Mouse (Mus musculus): ENCODE data around the gene Rhox9.
"Not testable (repeated sequence)": the region's sequence is repeated elsewhere in the genome, so short reads cannot be mapped to it uniquely, and the experiment has no call there.

The Rhox9 gene

DNA sequence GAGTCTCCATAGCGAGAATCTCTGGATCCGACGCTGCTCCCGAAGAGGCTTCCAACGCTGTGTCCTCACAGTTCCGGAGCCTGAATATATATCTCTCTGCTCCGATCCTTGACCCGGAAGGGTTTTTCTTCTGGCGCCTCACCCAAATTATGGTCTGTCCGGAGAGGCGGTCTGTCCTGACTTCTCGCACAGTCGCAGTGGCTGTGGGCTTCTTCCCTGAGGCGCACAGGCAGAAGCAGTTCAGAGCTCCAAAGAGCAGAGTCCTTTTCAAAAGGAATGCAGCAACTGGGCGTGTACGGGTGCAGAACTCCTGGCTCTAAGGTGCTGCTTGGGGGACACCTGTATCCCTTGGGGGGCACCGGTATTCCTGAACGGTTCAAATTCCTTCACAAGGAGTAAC lies at the start of gene Rhox9:
Gene Rhox9, minus strand, starts transcription at position 101 of the 400 bp plus-strand sequence.
- in situ Hi-C loops (cut with MboI; ENCODE audit: low sequenced_read_pairs): not testable (repeated sequence)

GRCm38 (mm10) chrX:37916311-37916710 lies 14.7 kb upstream of the Rhox9 start:
- in situ Hi-C loops (cut with MboI; ENCODE audit: low sequenced_read_pairs): no loop called here

DNA sequence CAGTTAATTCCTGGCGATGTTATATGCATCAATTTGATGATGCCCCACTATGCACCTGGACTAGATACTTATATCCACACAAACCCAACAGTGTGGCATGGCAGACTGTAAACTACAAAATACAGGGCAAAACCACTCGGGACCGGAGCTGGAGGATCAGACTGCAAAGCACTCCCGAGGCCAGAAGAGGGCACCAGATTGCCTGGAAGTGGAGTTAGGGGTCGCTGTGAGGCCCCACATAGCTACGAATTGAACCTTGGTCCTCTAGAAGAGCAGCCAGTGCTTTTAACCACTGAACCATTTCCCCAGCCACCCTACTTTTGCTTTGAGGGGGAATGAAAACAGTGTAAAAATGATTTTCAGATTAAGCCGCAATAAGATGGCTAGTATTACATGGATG lies 7.0 kb upstream of the Rhox9 start:
- in situ Hi-C loops (cut with MboI; ENCODE audit: low sequenced_read_pairs): no loop called here

- in situ Hi-C loops (cut with MboI; ENCODE audit: low sequenced_read_pairs): no loop called here
Measured at GRCm38 (mm10) chrX:37903727-37904126, 2.2 kb upstream of the Rhox9 start.

- in situ Hi-C loops (cut with MboI; ENCODE audit: low sequenced_read_pairs): not testable (repeated sequence)
Measured at GRCm38 (mm10) chrX:37897132-37897531, 4.4 kb downstream of the Rhox9 start, which contains the start of gene Rhox7b. Rhox7b (minus strand) TSS chrX:37897232.

GRCm38 (mm10) chrX:37878844-37879243 lies 22.7 kb downstream of the Rhox9 start, which contains the start of gene Rhox8:
Rhox8 (minus strand) TSS chrX:37878944.
- in situ Hi-C loops (cut with MboI; ENCODE audit: low sequenced_read_pairs): no loop called here

DNA sequence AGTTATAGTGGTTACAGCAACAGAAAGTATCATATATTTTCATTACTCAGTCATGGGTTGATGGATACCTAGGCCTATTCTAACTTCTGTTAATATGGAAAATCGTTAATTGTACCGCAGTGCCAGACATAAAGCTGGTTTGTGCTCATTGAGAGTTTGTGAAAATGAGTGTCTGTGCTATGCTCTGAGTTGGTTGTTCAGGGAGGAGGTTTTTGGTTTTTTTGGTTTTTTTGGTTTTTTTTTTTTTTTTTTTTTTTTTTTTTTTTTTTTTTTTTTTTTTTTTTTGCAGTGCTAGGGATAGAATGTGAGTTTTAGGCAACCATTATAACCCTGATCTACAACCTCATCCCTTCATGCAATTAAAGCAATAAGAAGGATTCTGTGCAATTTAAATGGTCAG lies 29.9 kb downstream of the Rhox9 start:
- in situ Hi-C loops (cut with MboI; ENCODE audit: low sequenced_read_pairs): no loop called here

All from CH12F3 (cell line).